Mouse (Mus musculus): ENCODE measurements around the gene Sall1. TPM values are rescaled to one million over a fixed set of nuclear protein-coding genes. Genes with fewer than 3 reads are reported as not detected.

The Sall1 gene
- total RNA-seq, 2 experiments from 2014 or later, result 11.5 to 11.6 TPM

- TF ChIP-seq CTCF (IDR thresholded peaks at IDR 0.05), result peak; percentile 5
- intact Hi-C loops (cut with DNase I), result no loop called here
- Histone ChIP-seq H3K4me3 (peak overlapping the region; percentile 2), H3K27ac (peak overlapping the region; percentile 73)
- DNase-seq (ENCODE audit: extremely low spot score in 1 of 2, low spot score in 2 of 2), result no peak
Measured at GRCm38 (mm10) chr8:89037536-89038236, 6.3 kb downstream of the Sall1 start.

GRCm38 (mm10) chr8:89032412-89032811 is 11.6 kb downstream of the Sall1 start:
- no peak for TF ChIP-seq CTCF (IDR thresholded peaks at IDR 0.05)
- intact Hi-C loops (cut with DNase I), result no loop called here
- DNase-seq (ENCODE audit: extremely low spot score in 1 of 2, low spot score in 2 of 2), result no peak
- H3K4me3 ChIP-seq, result no peak overlapping the region
- no peak overlapping the region for H3K27ac ChIP-seq

GRCm38 (mm10) chr8:89028156-89028555 is 15.8 kb downstream of the Sall1 start:
- TF ChIP-seq CTCF (IDR thresholded peaks at IDR 0.05), result no peak
- Histone ChIP-seq H3K27ac (no peak overlapping the region), H3K4me3 (no peak overlapping the region)
- no peak for DNase-seq (ENCODE audit: extremely low spot score in 1 of 2, low spot score in 2 of 2)
- intact Hi-C loops (cut with DNase I), result no loop called here

- intact Hi-C loops (cut with DNase I), result no loop called here
- no peak for TF ChIP-seq CTCF (IDR thresholded peaks at IDR 0.05)
- DNase-seq (ENCODE audit: extremely low spot score in 1 of 2, low spot score in 2 of 2), result no peak
- H3K27ac ChIP-seq, result no peak overlapping the region
- H3K4me3 ChIP-seq, result no peak overlapping the region
Measured at GRCm38 (mm10) chr8:89026139-89026520, 17.8 kb downstream of the Sall1 start.

GRCm38 (mm10) chr8:89025281-89026138 is 18.5 kb downstream of the Sall1 start:
- intact Hi-C loops (cut with DNase I), result no loop called here
- H3K4me3 ChIP-seq, result 0 out of 2 replicates have a peak overlapping the region, but pooled peaks have one; percentile 22

GRCm38 (mm10) chr8:89024796-89025195 is 19.2 kb downstream of the Sall1 start:
- intact Hi-C loops (cut with DNase I), result no loop called here
- no peak for TF ChIP-seq CTCF (IDR thresholded peaks at IDR 0.05)
- no peak overlapping the region for H3K4me3 ChIP-seq
- no peak for DNase-seq (ENCODE audit: extremely low spot score in 1 of 2, low spot score in 2 of 2)
- H3K27ac ChIP-seq, result no peak overlapping the region

More at GRCm38 (mm10) chr8:89025281-89026138, 18.5 kb downstream of the Sall1 start:
- no peak; the same call in 1 of the 2 replicates for TF ChIP-seq CTCF (IDR thresholded peaks at IDR 0.05)
- DNase-seq (ENCODE audit: extremely low spot score in 1 of 2, low spot score in 2 of 2), result no peak
- H3K27ac ChIP-seq, result no peak overlapping the region; the same call in 1 of the 2 replicates

GRCm38 (mm10) chr8:89021139-89021538 is 22.8 kb downstream of the Sall1 start:
- intact Hi-C loops (cut with DNase I), result no loop called here
- no peak for DNase-seq (ENCODE audit: extremely low spot score in 1 of 2, low spot score in 2 of 2)
- no peak for TF ChIP-seq CTCF (IDR thresholded peaks at IDR 0.05)
- H3K4me3 ChIP-seq, result no peak overlapping the region
- H3K27ac ChIP-seq, result no peak overlapping the region

GRCm38 (mm10) chr8:89017891-89018290 is 26.1 kb downstream of the Sall1 start:
- intact Hi-C loops (cut with DNase I), result no loop called here
- TF ChIP-seq CTCF (IDR thresholded peaks at IDR 0.05), result no peak
- DNase-seq (ENCODE audit: extremely low spot score in 1 of 2, low spot score in 2 of 2), result no peak
- no peak overlapping the region for H3K4me3 ChIP-seq
- H3K27ac ChIP-seq, result no peak overlapping the region

- H3K27ac ChIP-seq, result no peak overlapping the region
- intact Hi-C loops (cut with DNase I), result no loop called here
- H3K4me3 ChIP-seq, result no peak overlapping the region
- DNase-seq (ENCODE audit: extremely low spot score in 1 of 2, low spot score in 2 of 2), result no peak
- no peak for TF ChIP-seq CTCF (IDR thresholded peaks at IDR 0.05)
Measured at GRCm38 (mm10) chr8:89016465-89017070, 27.4 kb downstream of the Sall1 start.

- TF ChIP-seq CTCF (IDR thresholded peaks at IDR 0.05), result no peak
- intact Hi-C loops (cut with DNase I), result no loop called here
- Histone ChIP-seq H3K4me3 (no peak overlapping the region), H3K27ac (no peak overlapping the region)
- DNase-seq (ENCODE audit: extremely low spot score in 1 of 2, low spot score in 2 of 2), result no peak
Measured at GRCm38 (mm10) chr8:89015539-89015938, 28.4 kb downstream of the Sall1 start.

GRCm38 (mm10) chr8:89012853-89013534 is 31.0 kb downstream of the Sall1 start:
- no peak overlapping the region for H3K27ac ChIP-seq
- DNase-seq (ENCODE audit: extremely low spot score in 1 of 2, low spot score in 2 of 2), result no peak
- H3K4me3 ChIP-seq, result no peak overlapping the region
- intact Hi-C loops (cut with DNase I), result no loop called here
- no peak for TF ChIP-seq CTCF (IDR thresholded peaks at IDR 0.05)

Data from left cerebral cortex, adult 2 months (tissue).